Mouse (Mus musculus) urinary bladder, postnatal 25 days (tissue): ENCODE measurements around the gene Gle1.
A peak's percentile ranks its signal among the peaks of the same experiment; 100 is the strongest.
"Not testable (repeated sequence)": the region's sequence is repeated elsewhere in the genome, so short reads cannot be mapped to it uniquely, and the experiment has no call there.

Experiments used
- DNase-seq: peaks from one replicate; pipeline ENCODE4 v3.0.0; 2022; ENCODE audit warnings: low spot score

The Gle1 gene

DNA sequence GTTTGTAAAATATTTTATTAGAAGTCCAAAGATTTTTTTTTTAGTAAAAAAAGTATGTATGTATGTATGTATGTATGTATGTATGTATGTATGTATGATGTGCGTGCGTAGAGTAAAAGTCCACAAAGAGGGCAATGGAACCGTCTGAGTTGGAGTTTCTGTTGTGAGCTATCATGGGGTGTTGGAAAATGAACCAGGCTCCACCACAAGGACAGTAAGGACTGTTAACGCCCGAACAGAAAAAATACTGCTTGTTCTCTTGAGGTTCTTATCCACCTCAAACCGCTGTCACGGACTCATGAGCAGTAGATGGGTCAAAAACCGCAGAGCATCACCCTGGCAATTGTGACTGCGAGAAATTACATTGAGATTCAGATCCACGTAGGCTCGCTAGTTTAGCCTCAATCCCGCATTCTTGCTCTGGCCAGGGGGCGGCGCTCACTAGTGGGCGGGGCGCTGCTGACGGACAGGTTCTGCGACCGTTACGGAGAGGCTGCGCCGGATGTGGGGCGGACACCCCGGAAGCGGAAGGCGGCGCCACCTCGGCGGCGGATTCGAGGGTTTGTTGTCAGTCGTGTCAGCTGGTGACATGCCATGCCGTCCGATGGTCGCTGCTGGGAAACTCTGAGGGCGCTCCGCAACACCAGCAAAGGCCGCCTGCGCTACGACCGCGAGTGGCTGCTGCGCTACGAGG, at the start of gene Gle1:
TSS of gene Gle1 (plus strand) at position 521 of the 694 bp plus-strand sequence.
- peak; percentile 96 for DNase-seq

DNA sequence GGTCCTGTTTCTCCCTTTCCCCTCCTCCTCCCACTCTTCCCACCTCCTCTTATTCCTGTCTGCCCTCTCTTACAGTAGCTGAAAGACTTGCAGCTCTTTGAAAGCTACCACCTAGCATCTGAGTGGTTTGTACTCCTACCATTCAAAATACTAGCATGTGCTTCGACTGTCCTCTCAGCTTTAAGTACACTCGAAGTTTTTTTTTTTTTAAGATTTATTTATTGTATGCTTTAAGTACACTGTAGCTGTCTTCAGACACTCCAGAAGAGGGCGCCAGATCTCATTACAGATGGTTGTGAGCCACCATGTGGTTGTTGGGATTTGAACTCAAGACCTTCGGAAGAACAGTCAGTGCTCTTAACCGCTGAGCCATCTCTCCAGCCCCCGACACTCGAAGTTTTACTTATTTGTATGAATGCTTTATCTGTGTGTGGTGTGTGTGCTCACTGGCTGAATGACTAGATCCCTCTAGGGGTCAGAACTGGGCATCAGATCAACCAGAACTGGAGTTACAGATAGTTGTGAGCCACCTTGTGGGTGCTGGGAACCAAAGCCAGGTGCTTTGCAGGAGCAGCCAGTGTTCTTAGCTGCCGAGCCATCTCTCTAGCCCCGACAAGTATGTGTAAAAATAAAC, 48.5 kb upstream of the Gle1 start:
- not testable (repeated sequence) for DNase-seq

DNA sequence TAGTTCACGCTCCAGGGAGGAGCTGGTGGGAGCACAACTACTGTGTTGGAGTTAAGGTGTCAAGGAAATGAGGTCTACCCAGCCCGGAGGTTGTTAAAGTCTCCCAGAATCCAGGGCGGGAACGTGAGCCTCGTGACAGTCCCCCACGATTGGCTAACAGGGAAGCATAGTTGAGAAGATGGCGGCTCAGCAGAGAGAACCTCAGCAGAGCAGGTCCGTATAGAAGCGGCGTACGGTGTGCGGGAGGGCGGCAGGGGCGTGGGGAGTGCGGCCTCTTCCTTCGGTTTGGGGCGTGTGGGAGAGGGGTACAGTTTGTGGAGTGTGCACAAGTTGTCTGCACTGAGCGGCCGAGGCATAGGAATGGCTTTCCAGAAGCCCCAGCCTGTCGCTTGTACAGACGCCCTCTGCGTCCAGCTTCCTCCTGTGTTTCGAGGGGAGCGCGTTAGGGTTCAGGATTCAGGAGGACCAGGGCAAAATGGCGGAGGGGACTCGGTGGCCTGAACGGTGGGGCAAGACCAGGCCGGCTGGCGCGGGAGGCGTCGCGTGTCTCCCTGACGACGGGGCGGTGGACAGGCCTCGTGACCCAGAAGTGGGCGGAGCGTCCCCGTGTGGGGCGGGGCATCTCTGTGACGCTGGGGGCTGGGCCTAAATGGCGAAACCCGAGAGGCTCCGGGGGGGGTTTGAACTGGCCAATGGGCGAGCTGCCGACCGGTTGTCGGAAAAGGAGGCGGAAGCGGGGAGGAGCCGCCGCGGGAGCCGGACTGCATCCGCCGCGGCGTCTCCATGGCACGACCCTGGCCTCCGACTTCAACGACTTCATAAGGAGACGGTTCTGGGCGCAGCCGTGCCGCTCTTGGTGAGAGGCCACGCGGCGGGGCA, 45.9 kb upstream of the Gle1 start, which contains the start of gene Odf2:
TSS of gene Odf2 (plus strand) at position 156 of the 879 bp plus-strand sequence.
- DNase-seq = peak; percentile 100

DNA sequence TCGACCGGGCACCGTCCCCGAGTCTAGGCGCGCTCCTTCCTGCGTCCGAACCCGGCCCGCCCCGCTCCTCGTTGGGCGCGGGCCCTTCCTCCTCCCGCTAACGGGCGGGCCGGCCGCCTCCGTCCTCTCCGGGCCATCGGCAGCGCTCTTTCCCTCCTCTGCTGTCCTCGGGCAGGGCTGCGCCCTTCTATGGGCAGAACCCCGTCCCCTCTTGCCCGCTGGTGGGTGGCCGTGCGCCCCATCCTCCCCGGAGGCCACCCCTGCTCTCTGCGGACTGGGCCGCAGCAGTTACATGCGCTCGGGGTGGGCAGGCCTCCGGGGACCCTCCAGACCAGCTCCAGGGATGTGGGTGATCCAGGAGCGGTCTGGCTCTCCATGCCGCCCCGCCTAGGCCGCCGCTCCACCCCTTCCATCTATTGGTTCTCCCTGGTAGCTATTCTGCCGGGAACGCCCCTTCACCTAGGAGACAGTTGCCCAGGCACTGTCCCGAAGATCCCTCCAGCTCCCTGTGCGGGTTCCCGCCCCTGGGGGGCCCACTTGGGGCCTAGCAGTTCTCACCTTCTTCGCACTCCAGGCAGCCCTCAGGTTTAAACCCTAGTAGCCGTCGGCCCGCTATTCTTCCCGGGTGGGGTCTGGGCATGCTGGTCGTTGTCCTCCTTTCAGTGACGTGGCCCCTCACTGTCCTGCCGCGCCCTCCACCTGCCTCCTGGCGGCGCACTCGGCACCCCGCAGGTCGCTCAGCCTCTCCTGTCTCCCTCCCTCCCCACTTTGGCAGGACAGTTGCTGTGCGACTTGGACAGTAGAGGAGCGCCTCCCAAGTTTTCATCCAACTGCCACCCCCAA, 45.0 kb upstream of the Gle1 start:
- peak; percentile 74 for DNase-seq

- no peak for DNase-seq
Measured at GRCm38 (mm10) chr2:29891773-29892172, 43.5 kb upstream of the Gle1 start.

GRCm38 (mm10) chr2:29896071-29896470, 39.2 kb upstream of the Gle1 start:
- DNase-seq = no peak

DNA sequence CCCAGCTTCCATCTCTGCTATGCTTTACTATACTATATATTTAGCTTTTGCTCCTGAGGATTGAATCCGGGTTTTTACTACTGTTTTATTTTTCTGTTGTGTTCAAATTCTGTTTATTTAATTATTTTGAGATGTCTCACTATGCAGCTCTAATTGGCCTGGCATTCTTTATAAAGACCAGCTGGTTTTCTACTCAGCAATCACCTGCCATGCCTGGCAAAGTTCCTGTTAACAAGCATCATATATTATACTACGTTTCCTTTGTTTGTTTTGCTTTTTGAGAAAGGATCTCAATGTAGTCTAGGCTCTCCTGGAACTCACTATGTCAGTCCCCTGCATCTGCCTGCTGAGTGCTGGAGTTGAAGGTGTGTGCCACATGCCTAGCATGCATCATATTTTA, 37.9 kb upstream of the Gle1 start:
- DNase-seq = no peak

DNA sequence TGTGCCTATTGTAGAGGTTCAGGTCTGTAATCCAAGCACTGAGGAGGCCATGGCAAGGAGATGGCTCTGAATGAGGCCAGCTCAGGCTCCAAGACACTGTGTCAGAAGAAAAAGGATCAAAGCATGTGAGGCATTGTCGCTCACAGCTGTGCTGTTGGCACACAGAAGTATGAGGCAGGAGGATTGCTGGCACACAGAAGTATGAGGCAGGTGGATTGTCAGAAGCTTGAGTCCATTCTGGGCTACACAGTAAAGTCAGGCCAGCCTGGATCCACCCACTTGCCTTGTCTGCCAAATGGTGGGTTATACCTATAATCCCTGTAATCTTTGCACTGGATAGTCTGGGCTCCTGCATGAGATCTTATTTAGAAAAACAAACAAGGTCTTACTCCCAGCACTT, 37.1 kb upstream of the Gle1 start:
- DNase-seq = no peak

- DNase-seq = no peak
Measured at GRCm38 (mm10) chr2:29902194-29902593, 33.0 kb upstream of the Gle1 start.

GRCm38 (mm10) chr2:29908171-29908570, 27.1 kb upstream of the Gle1 start:
- DNase-seq = not testable (repeated sequence)

GRCm38 (mm10) chr2:29910042-29910441, 25.2 kb upstream of the Gle1 start:
- DNase-seq = no peak

DNA sequence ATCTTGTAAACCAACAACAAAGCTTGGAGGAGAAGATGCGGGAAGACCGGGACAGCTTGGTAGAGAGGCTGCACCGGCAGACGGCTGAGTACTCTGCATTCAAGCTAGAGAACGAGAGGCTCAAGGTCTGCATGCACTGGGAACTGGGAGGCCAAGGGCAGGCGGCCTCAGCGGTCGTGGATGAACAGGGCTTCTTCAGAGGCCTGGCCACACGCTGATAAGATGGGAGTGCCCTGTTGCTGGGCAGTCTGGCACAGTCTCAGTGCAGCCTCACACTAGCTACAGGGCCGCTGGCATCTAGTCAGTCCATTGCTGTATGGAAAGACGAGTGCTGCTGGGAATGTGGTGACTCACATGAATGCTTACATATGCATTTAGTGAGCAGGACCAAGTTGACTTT, 17.6 kb upstream of the Gle1 start:
- DNase-seq = no peak

DNA sequence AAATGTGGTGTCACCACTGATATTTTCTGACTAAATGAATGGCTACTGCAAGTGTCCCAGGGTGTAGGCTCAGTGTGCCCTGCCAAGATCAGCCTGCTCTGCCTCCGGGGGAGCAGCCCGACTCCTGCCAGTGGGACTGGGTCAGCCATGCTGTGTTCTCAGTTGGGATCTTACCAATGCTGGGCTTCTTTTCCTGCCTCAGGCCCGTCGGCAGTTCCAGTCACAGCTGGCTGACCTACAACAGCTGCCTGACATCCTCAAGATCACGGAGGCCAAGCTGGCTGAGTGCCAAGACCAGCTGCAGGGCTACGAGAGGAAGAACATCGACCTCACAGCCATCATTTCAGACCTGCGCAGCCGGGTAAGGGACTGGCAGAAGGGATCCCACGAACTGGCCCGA, 13.2 kb upstream of the Gle1 start:
- peak; percentile 17 for DNase-seq

GRCm38 (mm10) chr2:29926542-29926941, 8.7 kb upstream of the Gle1 start:
- DNase-seq = no peak

- no peak for DNase-seq
Measured at GRCm38 (mm10) chr2:29930506-29930905, 4.7 kb upstream of the Gle1 start.

GRCm38 (mm10) chr2:29931194-29931593, 4.0 kb upstream of the Gle1 start:
- no peak for DNase-seq

GRCm38 (mm10) chr2:29940073-29940472, 4.8 kb downstream of the Gle1 start:
- no peak for DNase-seq

DNA sequence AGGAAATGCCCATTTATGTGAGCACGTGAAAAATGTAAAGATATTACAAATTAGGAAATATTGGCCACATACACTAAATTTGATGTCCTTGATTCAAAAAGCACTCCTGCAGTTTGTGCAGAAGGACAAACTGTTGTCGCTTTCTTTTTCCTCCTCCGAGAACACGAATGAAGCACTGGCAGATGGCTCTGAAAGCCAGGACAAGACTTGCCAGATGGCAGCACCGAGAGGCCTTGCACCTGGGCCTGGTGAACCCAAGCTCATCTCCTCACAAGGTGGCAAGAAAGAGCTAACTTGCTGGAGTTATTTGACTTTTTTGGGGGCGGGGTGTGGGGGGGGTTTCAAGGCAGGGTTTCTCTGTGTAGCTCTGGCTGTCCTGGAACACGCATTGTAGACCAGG, 5.6 kb downstream of the Gle1 start:
- no peak for DNase-seq

DNA sequence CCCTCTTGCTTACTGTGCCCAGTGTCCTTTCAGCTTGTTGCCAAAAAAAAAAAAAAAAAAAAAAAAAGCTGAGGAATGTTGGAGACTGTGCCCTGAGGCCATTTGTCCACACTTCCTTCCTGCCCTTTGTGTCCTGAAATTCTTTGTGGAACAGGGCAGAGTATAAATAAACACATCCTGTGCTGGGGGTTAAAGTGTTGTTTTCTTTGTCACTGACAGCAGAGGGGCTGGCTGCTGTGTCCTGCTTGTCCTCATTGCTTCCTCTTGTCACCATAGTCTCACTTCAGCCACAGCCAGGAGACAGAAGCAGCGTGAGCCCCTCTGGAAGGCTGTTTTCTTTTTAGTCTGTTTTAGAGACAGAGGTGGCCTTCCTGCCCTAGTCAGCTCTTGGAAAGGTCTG, 9.5 kb downstream of the Gle1 start:
- DNase-seq = no peak

- no peak for DNase-seq
Measured at GRCm38 (mm10) chr2:29948896-29949295, 13.7 kb downstream of the Gle1 start.

GRCm38 (mm10) chr2:29961246-29961645, 26.0 kb downstream of the Gle1 start:
- no peak for DNase-seq
